Mouse (Mus musculus): ENCODE data around the gene Prickle2. TPM values are rescaled to one million over a fixed set of nuclear protein-coding genes. Genes with fewer than 3 reads are reported as not detected.
A peak's percentile ranks its signal among the peaks of the same experiment; 100 is the strongest.

Prickle2 gene
- polyA plus RNA-seq, 1 experiment from 2014 or later, result 5.0 TPM

- Histone ChIP-seq H3K4me1 (ENCODE audit: control insufficient read depth, insufficient read depth, low read length) (peaks cover 12% of the 10 kb centered on the region; the same call in 1 of the 2 replicates), H3K9me3 (ENCODE audit: control insufficient read depth, low read length) (no peaks in the 10 kb centered on the region), H3K9ac (ENCODE audit: low read length) (no peak overlapping the region), H3K36me3 (ENCODE audit: control insufficient read depth, insufficient read depth, low read length) (no peaks in the 10 kb centered on the region), H3K27ac (replicated peaks; ENCODE audit: low read depth, low read length) (no peak overlapping the region), H3K27me3 (ENCODE audit: control insufficient read depth, insufficient read depth, low read length) (no peaks in the 10 kb centered on the region), H3K4me2 (ENCODE audit: low read depth, severe bottlenecking) (no peak overlapping the region), H3K4me3 (ENCODE audit: low read depth, low read length) (no peak overlapping the region)
- WGBS, result 15% methylated on average over 5 of the region's 5 CpGs
- no peak for DNase-seq (ENCODE audit: low spot score)
- ATAC-seq (ENCODE audit: insufficient number of reproducible peaks, low FRiP score, low TSS enrichment, low read depth), result no peak
Measured at GRCm38 (mm10) chr6:92697807-92698206, 8.1 kb downstream of the Prickle2 start.

GRCm38 (mm10) chr6:92687317-92687716 is 18.6 kb downstream of the Prickle2 start:
- H3K9me3 ChIP-seq (ENCODE audit: control insufficient read depth, low read length), result no peaks in the 10 kb centered on the region
- no peak for ATAC-seq (ENCODE audit: insufficient number of reproducible peaks, low FRiP score, low TSS enrichment, low read depth)

GRCm38 (mm10) chr6:92674394-92674925 is 31.5 kb downstream of the Prickle2 start:
- no peak for ATAC-seq (ENCODE audit: insufficient number of reproducible peaks, low FRiP score, low TSS enrichment, low read depth)
- H3K4me1 ChIP-seq (ENCODE audit: control insufficient read depth, insufficient read depth, low read length), result no peaks in the 10 kb centered on the region
- no peak overlapping the region for H3K9ac ChIP-seq (ENCODE audit: low read length)
- no peaks in the 10 kb centered on the region for H3K36me3 ChIP-seq (ENCODE audit: control insufficient read depth, insufficient read depth, low read length)
- no peaks in the 10 kb centered on the region for H3K27me3 ChIP-seq (ENCODE audit: control insufficient read depth, insufficient read depth, low read length)
- no peak overlapping the region for H3K4me3 ChIP-seq (ENCODE audit: low read depth, low read length)
- no peak overlapping the region for H3K4me2 ChIP-seq (ENCODE audit: low read depth, severe bottlenecking)
- no peaks in the 10 kb centered on the region for H3K9me3 ChIP-seq (ENCODE audit: control insufficient read depth, low read length)
- DNase-seq (ENCODE audit: low spot score), result no peak
- WGBS, result 78% methylated on average over 8 of the region's 8 CpGs
- no peak overlapping the region for H3K27ac ChIP-seq (replicated peaks; ENCODE audit: low read depth, low read length)

More at GRCm38 (mm10) chr6:92687317-92687716, 18.6 kb downstream of the Prickle2 start:
- Histone ChIP-seq H3K27me3 (ENCODE audit: control insufficient read depth, insufficient read depth, low read length) (no peaks in the 10 kb centered on the region), H3K4me2 (ENCODE audit: low read depth, severe bottlenecking) (no peak overlapping the region), H3K27ac (replicated peaks; ENCODE audit: low read depth, low read length) (no peak overlapping the region), H3K36me3 (ENCODE audit: control insufficient read depth, insufficient read depth, low read length) (no peaks in the 10 kb centered on the region), H3K9ac (ENCODE audit: low read length) (no peak overlapping the region), H3K4me3 (ENCODE audit: low read depth, low read length) (no peak overlapping the region), H3K4me1 (ENCODE audit: control insufficient read depth, insufficient read depth, low read length) (no peaks in the 10 kb centered on the region)
- WGBS, result 88% methylated on average over 5 of the region's 5 CpGs
- no peak for DNase-seq (ENCODE audit: low spot score)

GRCm38 (mm10) chr6:92670518-92671147 is 35.3 kb downstream of the Prickle2 start:
- ATAC-seq (ENCODE audit: insufficient number of reproducible peaks, low FRiP score, low TSS enrichment, low read depth), result no peak
- no peak for DNase-seq (ENCODE audit: low spot score)
- 85% methylated on average over 5 of the region's 5 CpGs for WGBS

GRCm38 (mm10) chr6:92669623-92670022 is 36.3 kb downstream of the Prickle2 start:
- DNase-seq (ENCODE audit: low spot score), result no peak
- H3K9ac ChIP-seq (ENCODE audit: low read length), result no peak overlapping the region
- 98% methylated on average over 3 of the region's 3 CpGs for WGBS
- H3K4me2 ChIP-seq (ENCODE audit: low read depth, severe bottlenecking), result no peak overlapping the region
- H3K9me3 ChIP-seq (ENCODE audit: control insufficient read depth, low read length), result no peaks in the 10 kb centered on the region
- H3K27me3 ChIP-seq (ENCODE audit: control insufficient read depth, insufficient read depth, low read length), result no peaks in the 10 kb centered on the region
- no peaks in the 10 kb centered on the region for H3K36me3 ChIP-seq (ENCODE audit: control insufficient read depth, insufficient read depth, low read length)
- no peak overlapping the region for H3K4me3 ChIP-seq (ENCODE audit: low read depth, low read length)
- no peak overlapping the region for H3K27ac ChIP-seq (replicated peaks; ENCODE audit: low read depth, low read length)
- no peak for ATAC-seq (ENCODE audit: insufficient number of reproducible peaks, low FRiP score, low TSS enrichment, low read depth)
- H3K4me1 ChIP-seq (ENCODE audit: control insufficient read depth, insufficient read depth, low read length), result no peaks in the 10 kb centered on the region; the same call in 1 of the 2 replicates

More at GRCm38 (mm10) chr6:92670518-92671147, 35.3 kb downstream of the Prickle2 start:
- no peaks in the 10 kb centered on the region for H3K27me3 ChIP-seq (ENCODE audit: control insufficient read depth, insufficient read depth, low read length)
- H3K4me2 ChIP-seq (ENCODE audit: low read depth, severe bottlenecking), result no peak overlapping the region
- no peaks in the 10 kb centered on the region; the same call in 1 of the 2 replicates for H3K4me1 ChIP-seq (ENCODE audit: control insufficient read depth, insufficient read depth, low read length)
- H3K9me3 ChIP-seq (ENCODE audit: control insufficient read depth, low read length), result no peaks in the 10 kb centered on the region
- H3K9ac ChIP-seq (ENCODE audit: low read length), result no peak overlapping the region
- H3K27ac ChIP-seq (replicated peaks; ENCODE audit: low read depth, low read length), result no peak overlapping the region
- H3K4me3 ChIP-seq (ENCODE audit: low read depth, low read length), result no peak overlapping the region
- H3K36me3 ChIP-seq (ENCODE audit: control insufficient read depth, insufficient read depth, low read length), result no peaks in the 10 kb centered on the region

- H3K4me1 ChIP-seq (ENCODE audit: control insufficient read depth, insufficient read depth, low read length), result no peaks in the 10 kb centered on the region; the same call in 1 of the 2 replicates
- no peaks in the 10 kb centered on the region for H3K27me3 ChIP-seq (ENCODE audit: control insufficient read depth, insufficient read depth, low read length)
- H3K4me3 ChIP-seq (ENCODE audit: low read depth, low read length), result no peak overlapping the region
- no peaks in the 10 kb centered on the region for H3K36me3 ChIP-seq (ENCODE audit: control insufficient read depth, insufficient read depth, low read length)
- H3K9ac ChIP-seq (ENCODE audit: low read length), result no peak overlapping the region
- H3K4me2 ChIP-seq (ENCODE audit: low read depth, severe bottlenecking), result no peak overlapping the region
- ATAC-seq (ENCODE audit: insufficient number of reproducible peaks, low FRiP score, low TSS enrichment, low read depth) (no peak), DNase-seq (ENCODE audit: low spot score) (no peak)
- 44% methylated on average over 3 of the region's 3 CpGs for WGBS
- no peaks in the 10 kb centered on the region for H3K9me3 ChIP-seq (ENCODE audit: control insufficient read depth, low read length)
- no peak overlapping the region for H3K27ac ChIP-seq (replicated peaks; ENCODE audit: low read depth, low read length)
Measured at GRCm38 (mm10) chr6:92667544-92667943, 38.4 kb downstream of the Prickle2 start.

GRCm38 (mm10) chr6:92665530-92665989 is 40.4 kb downstream of the Prickle2 start:
- H3K9me3 ChIP-seq (ENCODE audit: control insufficient read depth, low read length), result no peaks in the 10 kb centered on the region
- H3K4me1 ChIP-seq (ENCODE audit: control insufficient read depth, insufficient read depth, low read length), result no peaks in the 10 kb centered on the region; the same call in 1 of the 2 replicates
- ATAC-seq (ENCODE audit: insufficient number of reproducible peaks, low FRiP score, low TSS enrichment, low read depth) (no peak), DNase-seq (ENCODE audit: low spot score) (peak; percentile 72)
- H3K36me3 ChIP-seq (ENCODE audit: control insufficient read depth, insufficient read depth, low read length), result no peaks in the 10 kb centered on the region
- no peak overlapping the region for H3K9ac ChIP-seq (ENCODE audit: low read length)
- no peak overlapping the region for H3K4me2 ChIP-seq (ENCODE audit: low read depth, severe bottlenecking)
- 6% methylated on average over 1 of the region's 1 CpGs for WGBS
- no peak overlapping the region for H3K4me3 ChIP-seq (ENCODE audit: low read depth, low read length)
- H3K27ac ChIP-seq (replicated peaks; ENCODE audit: low read depth, low read length), result no peak overlapping the region
- H3K27me3 ChIP-seq (ENCODE audit: control insufficient read depth, insufficient read depth, low read length), result no peaks in the 10 kb centered on the region

GRCm38 (mm10) chr6:92663885-92664284 is 42.1 kb downstream of the Prickle2 start:
- no peak overlapping the region for H3K9ac ChIP-seq (ENCODE audit: low read length)
- no peak for DNase-seq (ENCODE audit: low spot score)
- H3K27ac ChIP-seq (replicated peaks; ENCODE audit: low read depth, low read length), result no peak overlapping the region
- H3K36me3 ChIP-seq (ENCODE audit: control insufficient read depth, insufficient read depth, low read length), result no peaks in the 10 kb centered on the region
- H3K4me2 ChIP-seq (ENCODE audit: low read depth, severe bottlenecking), result no peak overlapping the region
- no peaks in the 10 kb centered on the region; the same call in 1 of the 2 replicates for H3K4me1 ChIP-seq (ENCODE audit: control insufficient read depth, insufficient read depth, low read length)
- no peak overlapping the region for H3K4me3 ChIP-seq (ENCODE audit: low read depth, low read length)
- 97% methylated on average over 3 of the region's 3 CpGs for WGBS
- H3K27me3 ChIP-seq (ENCODE audit: control insufficient read depth, insufficient read depth, low read length), result no peaks in the 10 kb centered on the region
- H3K9me3 ChIP-seq (ENCODE audit: control insufficient read depth, low read length), result no peaks in the 10 kb centered on the region
- ATAC-seq (ENCODE audit: insufficient number of reproducible peaks, low FRiP score, low TSS enrichment, low read depth), result no peak
